24 mouse cellular contexts compared by ENCODE assay signal in genomic region chr9:61961181-61961580, GRCm38 (mm10). TPM values are rescaled to one million over a fixed set of nuclear protein-coding genes. Genes with fewer than 3 reads are reported as not detected.
DNase-seq lines count a peak whose midpoint lies in the region; ATAC-seq and TF ChIP-seq lines count a peak whose summit lies in the region.
"Had no signal": no experiment of that assay in that cellular context is flagged by ENCODE, and none has a peak within 500 bp of the region (broad histone marks: within the 10 kb centered on the region; RNA-seq: fewer than 3 reads in every experiment).

No protein-coding gene starts in this region.

- DNase-seq in liver, postnatal 0 days = no peak
- DNase-seq in thymus, adult 2 months = no peak
- no peak for DNase-seq in thymus, adult 18-20 months
- no peak for DNase-seq in retina, postnatal 1 day
- no peak for DNase-seq in layer of hippocampus, postnatal 25 days (ENCODE audit: extremely low spot score in 1 of 2, low spot score in 1 of 2)
- DNase-seq: cerebellum, adult 11 months; cerebellum, adult 9-11 months; forebrain, postnatal 0 days; gastrocnemius, postnatal 25 days; liver, embryonic 13.5 days; right cerebral cortex, adult 18-20 months; right cerebral cortex, postnatal 4 days had no signal

- no peak overlapping the region for H3K4me2 ChIP-seq in liver, postnatal 0 days (ENCODE audit: low read depth, low read length)
- H3K4me2 ChIP-seq in liver, embryonic 12.5 days = no peak overlapping the region
- H3K4me2 ChIP-seq: heart, embryonic 15.5 days; intestine, embryonic 15.5 days; kidney, embryonic 15.5 days; limb, embryonic 12.5 days; liver, embryonic 13.5 days had no signal

- H3K27me3 ChIP-seq in liver, postnatal 0 days (ENCODE audit: insufficient read depth, low read length) = no peaks in the 10 kb centered on the region
- 0 out of 2 replicates have a peak, but pooled peaks cover 6% of the 10 kb centered on the region for H3K27me3 ChIP-seq in liver, embryonic 12.5 days (replicated peaks)
- no peaks in the 10 kb centered on the region for H3K27me3 ChIP-seq in thymus, adult 2 months (ENCODE audit: control insufficient read depth, insufficient read depth, low read length)
- H3K27me3 ChIP-seq: heart, embryonic 15.5 days; intestine, embryonic 15.5 days; kidney, embryonic 15.5 days; limb, embryonic 12.5 days; liver, embryonic 13.5 days had no signal

- H3K9me3 ChIP-seq in liver, postnatal 0 days (ENCODE audit: low read length) = no peaks in the 10 kb centered on the region
- H3K9me3 ChIP-seq in liver, embryonic 12.5 days (replicated peaks) = no peaks in the 10 kb centered on the region
- H3K9me3 ChIP-seq: forebrain, embryonic 10.5 days; heart, embryonic 15.5 days; intestine, embryonic 15.5 days; kidney, embryonic 15.5 days; limb, embryonic 12.5 days; liver, embryonic 13.5 days had no signal

- TF ChIP-seq CTCF in liver, postnatal 0 days (IDR thresholded peaks at IDR 0.05; ENCODE audit: low read depth) = no peak
- TF ChIP-seq CTCF in thymus, adult 2 months (IDR thresholded peaks at IDR 0.05; ENCODE audit: borderline replicate concordance, control insufficient read depth, extremely low read depth, insufficient read depth, low read length, poor library complexity) = no peak
- TF ChIP-seq CTCF in bone marrow, adult 2 months (IDR thresholded peaks at IDR 0.05; ENCODE audit: control insufficient read depth, insufficient read depth, low read length) = 0 out of 2 replicates have a peak, but pooled peaks have one; percentile 0

- H3K27ac ChIP-seq in liver, postnatal 0 days (ENCODE audit: low read depth) = peak overlapping the region; percentile 31; the same call in 1 of the 2 replicates
- no peak overlapping the region for H3K27ac ChIP-seq in liver, embryonic 12.5 days
- H3K27ac ChIP-seq in thymus, adult 2 months (ENCODE audit: control insufficient read depth, insufficient read depth, low read length) = peak overlapping the region; percentile 50
- peak overlapping the region; percentile 43 for H3K27ac ChIP-seq in bone marrow, adult 2 months (ENCODE audit: control insufficient read depth, insufficient read depth, low read depth, low read length, poor library complexity)
- peak overlapping the region; percentile 49 for H3K27ac ChIP-seq in macrophage
- H3K27ac ChIP-seq: forebrain, embryonic 10.5 days; heart, adult 2 months; limb, embryonic 12.5 days had no signal

- TF ChIP-seq POLR2A in thymus, adult 2 months (IDR thresholded peaks at IDR 0.05; ENCODE audit: control insufficient read depth, extremely low read depth, insufficient read depth, low read length, poor library complexity) = no peak
- TF ChIP-seq POLR2A in bone marrow, adult 2 months (IDR thresholded peaks at IDR 0.05; ENCODE audit: borderline replicate concordance, control insufficient read depth, low read depth, low read length) = no peak

- TF ChIP-seq EP300 in liver, postnatal 0 days (IDR thresholded peaks at IDR 0.05; ENCODE audit: low read depth) = no peak

- no peak overlapping the region for H3K4me3 ChIP-seq in liver, postnatal 0 days (ENCODE audit: low read depth, low read length)
- H3K4me3 ChIP-seq in liver, embryonic 12.5 days = no peak overlapping the region
- no peak overlapping the region for H3K4me3 ChIP-seq in thymus, adult 2 months (ENCODE audit: control insufficient read depth, insufficient read depth, low read length)
- H3K4me3 ChIP-seq in bone marrow, adult 2 months (replicated peaks; ENCODE audit: control insufficient read depth, low read depth, low read length) = no peak overlapping the region
- H3K4me3 ChIP-seq in macrophage (ENCODE audit: inconsistent target) = no peak overlapping the region
- H3K4me3 ChIP-seq: forebrain, embryonic 10.5 days; heart, adult 2 months; heart, embryonic 15.5 days; intestine, embryonic 15.5 days; kidney, embryonic 15.5 days; limb, embryonic 12.5 days; liver, embryonic 13.5 days; myocyte had no signal

- H3K4me1 ChIP-seq in liver, postnatal 0 days (ENCODE audit: insufficient read depth) = peaks cover 27% of the 10 kb centered on the region
- peaks cover 21% of the 10 kb centered on the region for H3K4me1 ChIP-seq in liver, embryonic 12.5 days
- H3K4me1 ChIP-seq in thymus, adult 2 months (replicated peaks; ENCODE audit: control insufficient read depth, insufficient read depth, low read length) = peaks cover 45% of the 10 kb centered on the region
- peaks cover 17% of the 10 kb centered on the region for H3K4me1 ChIP-seq in bone marrow, adult 2 months (ENCODE audit: control insufficient read depth, insufficient read depth, low read length)

- H3K36me3 ChIP-seq in liver, postnatal 0 days (replicated peaks; ENCODE audit: insufficient read depth, low read length) = no peaks in the 10 kb centered on the region
- no peaks in the 10 kb centered on the region for H3K36me3 ChIP-seq in liver, embryonic 12.5 days
- no peaks in the 10 kb centered on the region for H3K36me3 ChIP-seq in thymus, adult 2 months (ENCODE audit: control insufficient read depth, insufficient read depth, low read length)
- H3K36me3 ChIP-seq in macrophage (ENCODE audit: inconsistent target) = no peaks in the 10 kb centered on the region
- H3K36me3 ChIP-seq: forebrain, embryonic 10.5 days; heart, embryonic 15.5 days; intestine, embryonic 15.5 days; kidney, embryonic 15.5 days; limb, embryonic 12.5 days; liver, embryonic 13.5 days had no signal

- H3K9ac ChIP-seq in liver, postnatal 0 days (replicated peaks) = no peak overlapping the region
- H3K9ac ChIP-seq in liver, embryonic 12.5 days = no peak overlapping the region
- H3K9ac ChIP-seq: forebrain, postnatal 0 days; heart, embryonic 15.5 days; intestine, embryonic 15.5 days; kidney, embryonic 15.5 days; limb, embryonic 12.5 days; liver, embryonic 13.5 days had no signal

- WGBS in liver, postnatal 0 days (ENCODE audit: insufficient replicate concordance) = 71% methylated on average over 4 of the region's 4 CpGs
- 60% methylated on average over 4 of the region's 4 CpGs for WGBS in liver, embryonic 12.5 days (ENCODE audit: insufficient replicate concordance)
- 64% methylated on average over 4 of the region's 4 CpGs for WGBS in thymus, adult 2 months
- 75% methylated on average over 4 of the region's 4 CpGs for WGBS in bone marrow, adult 2 months
- 92% methylated on average over 4 of the region's 4 CpGs for WGBS in macrophage (ENCODE audit: missing documents)

- no peak for ATAC-seq in liver, postnatal 0 days
- no peak for ATAC-seq in liver, embryonic 12.5 days
- ATAC-seq: forebrain, postnatal 0 days; hindbrain, embryonic 16.5 days; midbrain, embryonic 16.5 days had no signal

- no peaks in the 10 kb centered on the region for H3K79me2 ChIP-seq in macrophage (ENCODE audit: inconsistent target)

RNA-seq across cellular contexts. Expression of gene Kif23, which starts 14.6 kb away (rescaled TPM):
- 23.8 and 28.8 TPM in 2 replicates for polyA plus RNA-seq in liver, postnatal 0 days (2015; fragmentation: Nextera tagmentation; extraction: Ambion mirVana)
- polyA plus RNA-seq in liver, embryonic 12.5 days (2016; fragmentation: Nextera tagmentation; extraction: Ambion mirVana) = 73.5 and 91.5 TPM in 2 replicates
- polyA plus RNA-seq in thymus, adult 2 months (2012; rRNA removed) = 28.4 and 33.1 TPM in 2 replicates
- 70.7 and 90.6 TPM in 2 replicates for polyA plus RNA-seq in bone marrow, adult 2 months (2011; ENCODE audit: insufficient read depth, insufficient read length, low replicate concordance, missing spikeins)
- total RNA-seq in macrophage (2018; cell fraction: chromatin; rRNA removed) = 100 to 1,000 TPM in 3 of 26 experiments, 10 to 100 TPM in 13, 1 to 10 TPM in 10; 1.9 to 170 (median 15.8) TPM
- total RNA-seq in macrophage (2018; cell fraction: cytosol; rRNA removed) = 10 to 100 TPM in 12 of 26 experiments, 1 to 10 TPM in 14; 5.1 to 45.3 (median 8.1) TPM
- 100 to 1,000 TPM in 1 of 26 experiments, 10 to 100 TPM in 14, 1 to 10 TPM in 11; 3.7 to 116 (median 11.9) TPM for total RNA-seq in macrophage (2018; cell fraction: nucleus; rRNA removed)
- polyA plus RNA-seq in macrophage (2018) = 20.8 to 75.1 TPM (median 22.7 TPM) in 3 replicates
- total RNA-seq in layer of hippocampus, postnatal 25 days (2021) = 1 to 10 TPM in 1 of 2 experiments, under 1 TPM in 1; 0.85 to 2.6 TPM

RNA-seq across cellular contexts. Expression of gene Rplp1, which starts 46.8 kb away (rescaled TPM):
- 1,022 and 1,029 TPM in 2 replicates for polyA plus RNA-seq in liver, postnatal 0 days (2015; fragmentation: Nextera tagmentation; extraction: Ambion mirVana)
- polyA plus RNA-seq in liver, embryonic 12.5 days (2016; fragmentation: Nextera tagmentation; extraction: Ambion mirVana) = 1,190 and 1,274 TPM in 2 replicates
- polyA plus RNA-seq in thymus, adult 2 months (2012; rRNA removed) = 8,905 and 10,824 TPM in 2 replicates
- 4,657 and 4,712 TPM in 2 replicates for polyA plus RNA-seq in bone marrow, adult 2 months (2011; ENCODE audit: insufficient read depth, insufficient read length, low replicate concordance, missing spikeins)
- total RNA-seq in macrophage (2018; cell fraction: chromatin; rRNA removed) = 100 to 1,000 TPM in 1 of 26 experiments, 10 to 100 TPM in 25; 12.6 to 533 (median 36.3) TPM
- 1,000 to 10,000 TPM; 1,300 to 3,183 (median 2,016) TPM for total RNA-seq in macrophage (2018; cell fraction: cytosol; rRNA removed)
- total RNA-seq in macrophage (2018; cell fraction: nucleus; rRNA removed) = 100 to 1,000 TPM; 166 to 510 (median 338) TPM
- 1,141 to 4,325 TPM (median 4,017 TPM) in 3 replicates for polyA plus RNA-seq in macrophage (2018)
- total RNA-seq in layer of hippocampus, postnatal 25 days (2021) = 1,000 to 10,000 TPM; 1,278 to 1,525 TPM
